Mouse (Mus musculus): Measurements from ENCODE around the gene Fbxl8. TPM values are rescaled to one million over a fixed set of nuclear protein-coding genes. Genes with fewer than 3 reads are reported as not detected.

The Fbxl8 gene
- polyA plus RNA-seq, 1 experiment from 2014 or later = 1.0 TPM

- 90% methylated on average over 4 of the region's 4 CpGs for WGBS
- Histone ChIP-seq H3K36me3 (peaks cover 76% of the 10 kb centered on the region), H3K27ac (no peak overlapping the region), H3K9me3 (no peaks in the 10 kb centered on the region), H3K4me1 (replicated peaks) (no peaks in the 10 kb centered on the region), H3K27me3 (ENCODE audit: insufficient read depth, poor library complexity, severe bottlenecking) (no peaks in the 10 kb centered on the region), H3K4me3 (no peak overlapping the region)
- DNase-seq (ENCODE audit: low spot score) = no peak
Observed at GRCm38 (mm10) chr8:105317941-105318340, 53.5 kb downstream of the Fbxl8 start.

GRCm38 (mm10) chr8:105318662-105319190 is 54.3 kb downstream of the Fbxl8 start:
- no peak for DNase-seq (ENCODE audit: low spot score)
- peaks cover 72% of the 10 kb centered on the region for H3K36me3 ChIP-seq
- 85% methylated on average over 11 of the region's 11 CpGs for WGBS

More at GRCm38 (mm10) chr8:105318662-105319190, 54.3 kb downstream of the Fbxl8 start:
- Histone ChIP-seq H3K4me3 (no peak overlapping the region), H3K4me1 (replicated peaks) (no peaks in the 10 kb centered on the region), H3K9me3 (no peaks in the 10 kb centered on the region), H3K27me3 (ENCODE audit: insufficient read depth, poor library complexity, severe bottlenecking) (no peaks in the 10 kb centered on the region), H3K27ac (no peak overlapping the region)

MicroRNAs encoded within 50 kb of the gene (microRNA counts, 519-probe panel; counts per million panel counts)
- microRNA mmu-miR-328 = 1,255 counts per million, percentile 77 among the panel's probes with 10 or more counts

Other genes with a start within 250 kb of the Fbxl8 start
- not detected in 2 replicates for gene Ces3a, start 216.0 kb upstream of the Fbxl8 start, polyA plus RNA-seq (2016; fragmentation: Nextera tagmentation; extraction: Ambion mirVana)
- not detected in 2 replicates for gene Ces3b, start 180.9 kb upstream of the Fbxl8 start, polyA plus RNA-seq (2016; fragmentation: Nextera tagmentation; extraction: Ambion mirVana)
- not detected in 2 replicates for gene Ces4a, start 132.8 kb upstream of the Fbxl8 start, polyA plus RNA-seq (2016; fragmentation: Nextera tagmentation; extraction: Ambion mirVana)
- gene Cbfb, start 94.0 kb upstream of the Fbxl8 start, polyA plus RNA-seq (2016; fragmentation: Nextera tagmentation; extraction: Ambion mirVana) = 42.1 and 54.9 TPM in 2 replicates
- gene D230025D16Rik, start 39.5 kb upstream of the Fbxl8 start, polyA plus RNA-seq (2016; fragmentation: Nextera tagmentation; extraction: Ambion mirVana) = 27.0 and 27.1 TPM in 2 replicates
- gene B3gnt9, start 9.5 kb upstream of the Fbxl8 start, polyA plus RNA-seq (2016; fragmentation: Nextera tagmentation; extraction: Ambion mirVana) = 2.6 and 3.3 TPM in 2 replicates
- 15.4 and 16.3 TPM in 2 replicates for gene Tradd, start within 50 bp of the Fbxl8 start, polyA plus RNA-seq (2016; fragmentation: Nextera tagmentation; extraction: Ambion mirVana)
- gene Hsf4, start 5.2 kb downstream of the Fbxl8 start, polyA plus RNA-seq (2016; fragmentation: Nextera tagmentation; extraction: Ambion mirVana) = 0.09 and 0.20 TPM in 2 replicates
- gene Nol3, start 11.5 kb downstream of the Fbxl8 start, polyA plus RNA-seq (2016; fragmentation: Nextera tagmentation; extraction: Ambion mirVana) = 1.2 and 2.1 TPM in 2 replicates
- gene 4931428F04Rik, start 25.2 kb downstream of the Fbxl8 start, polyA plus RNA-seq (2016; fragmentation: Nextera tagmentation; extraction: Ambion mirVana) = 26.5 and 43.8 TPM in 2 replicates
- 12.4 and 15.2 TPM in 2 replicates for gene Exoc3l, start 31.5 kb downstream of the Fbxl8 start, polyA plus RNA-seq (2016; fragmentation: Nextera tagmentation; extraction: Ambion mirVana)
- 120 and 128 TPM in 2 replicates for gene E2f4, start 33.0 kb downstream of the Fbxl8 start, polyA plus RNA-seq (2016; fragmentation: Nextera tagmentation; extraction: Ambion mirVana)
- 2.1 and 2.9 TPM in 2 replicates for gene Elmo3, start 41.0 kb downstream of the Fbxl8 start, polyA plus RNA-seq (2016; fragmentation: Nextera tagmentation; extraction: Ambion mirVana)
- gene Lrrc29, start 61.6 kb downstream of the Fbxl8 start, polyA plus RNA-seq (2016; fragmentation: Nextera tagmentation; extraction: Ambion mirVana) = 1.2 and 1.3 TPM in 2 replicates
- 110 and 113 TPM in 2 replicates for gene Tmem208, start 61.7 kb downstream of the Fbxl8 start, polyA plus RNA-seq (2016; fragmentation: Nextera tagmentation; extraction: Ambion mirVana)
- 2.4 and 2.8 TPM in 2 replicates for gene Fhod1, start 83.3 kb downstream of the Fbxl8 start, polyA plus RNA-seq (2016; fragmentation: Nextera tagmentation; extraction: Ambion mirVana)
- 4.1 and 4.3 TPM in 2 replicates for gene Slc9a5, start 84.2 kb downstream of the Fbxl8 start, polyA plus RNA-seq (2016; fragmentation: Nextera tagmentation; extraction: Ambion mirVana)
- gene Plekhg4, start 108.6 kb downstream of the Fbxl8 start, polyA plus RNA-seq (2016; fragmentation: Nextera tagmentation; extraction: Ambion mirVana) = 0.52 and 0.75 TPM in 2 replicates
- gene Kctd19, start 148.9 kb downstream of the Fbxl8 start, polyA plus RNA-seq (2016; fragmentation: Nextera tagmentation; extraction: Ambion mirVana) = 0.12 TPM in 1 of 2 replicates, not detected in the other
- gene Lrrc36, start 148.9 kb downstream of the Fbxl8 start, polyA plus RNA-seq (2016; fragmentation: Nextera tagmentation; extraction: Ambion mirVana) = 1.8 and 2.5 TPM in 2 replicates
- gene Tppp3, start 206.9 kb downstream of the Fbxl8 start, polyA plus RNA-seq (2016; fragmentation: Nextera tagmentation; extraction: Ambion mirVana) = 131 and 243 TPM in 2 replicates
- gene Zdhhc1, start 232.3 kb downstream of the Fbxl8 start, polyA plus RNA-seq (2016; fragmentation: Nextera tagmentation; extraction: Ambion mirVana) = 23.3 and 29.2 TPM in 2 replicates

Measured in hindbrain, embryonic 10.5 days (tissue).